Mouse (Mus musculus) kidney, adult 2 months (tissue): ENCODE measurements around the gene Hsd17b6.

ENCODE experiments used
- CTCF ChIP-seq: fragments of 200-500 bp; conservative IDR thresholded peaks from 2 replicates; pipeline ENCODE4 v1.5.1; 2011; ENCODE audit warnings: low read depth, mild to moderate bottlenecking, control low read depth, low read length, moderate library complexity, mixed read lengths; ENCODE audit not compliant: insufficient read depth, insufficient read length
- POLR2A ChIP-seq: fragments of 200-500 bp; IDR thresholded peaks from one replicate; pipeline ENCODE4 v1.6.1; 2011; ENCODE audit warnings: low read depth, low read length, control low read depth

DNA sequence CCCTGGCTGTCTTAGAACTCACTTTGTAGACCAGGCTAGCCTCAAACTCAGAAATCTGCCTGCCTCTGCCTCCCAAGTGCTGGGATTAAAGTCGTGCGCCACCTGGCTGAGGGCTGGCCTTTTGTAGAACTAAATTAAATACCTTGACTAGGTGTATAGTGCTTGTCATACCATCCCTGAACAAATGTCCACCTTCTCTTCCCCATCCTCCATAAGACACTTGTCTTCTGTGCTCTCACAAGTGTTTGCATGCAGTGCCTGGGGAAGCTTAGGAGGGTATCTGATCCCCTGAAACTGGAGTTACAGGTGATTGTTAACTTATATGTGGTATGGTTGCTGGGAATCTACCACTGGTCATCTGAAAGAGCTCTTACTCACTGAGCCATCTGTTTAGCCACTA is 42.9 kb upstream of the Hsd17b6 start:
- TF ChIP-seq CTCF (no peak), POLR2A (no peak)
